In the genomic region with DNA sequence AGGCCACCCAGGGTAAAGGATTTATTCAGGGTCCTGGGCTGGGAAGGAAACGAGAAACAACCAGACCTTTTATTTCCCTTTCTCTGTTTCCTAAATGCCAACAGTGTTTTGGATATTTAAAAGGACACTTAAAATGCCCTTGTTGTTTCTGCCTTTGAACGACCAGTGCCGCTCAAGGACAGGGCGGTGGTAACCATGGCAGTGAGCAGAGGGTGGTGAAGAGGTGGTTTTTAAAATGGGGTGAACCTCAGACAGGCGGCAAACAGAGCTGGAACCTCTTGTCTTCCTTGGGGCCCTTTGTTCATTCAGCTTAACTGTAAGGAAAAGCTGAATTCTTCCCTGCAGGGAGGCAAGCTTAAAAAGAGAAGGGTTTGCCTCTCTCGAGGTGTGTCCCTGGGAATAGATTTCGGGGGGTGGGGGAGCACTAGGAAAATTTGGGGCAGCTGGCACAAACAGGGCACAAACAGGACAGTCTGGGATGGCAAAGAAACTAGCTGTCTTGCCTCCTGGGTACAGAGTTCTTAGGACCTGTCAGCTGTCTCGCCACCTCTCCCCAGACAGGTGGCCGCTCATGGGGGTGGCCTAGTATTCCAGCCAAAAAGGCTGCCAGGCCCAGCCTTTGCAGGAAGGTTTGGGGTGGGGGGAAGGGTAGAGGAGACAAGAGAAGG, we compare ENCODE assay signal across 8 mouse cellular contexts. TPM values are rescaled to one million over a fixed set of nuclear protein-coding genes. Genes with fewer than 3 reads are reported as not detected.
DNase-seq lines count a peak whose midpoint lies in the region; ATAC-seq and TF ChIP-seq lines count a peak whose summit lies in the region.

No protein-coding gene starts in this region.

- WGBS in kidney, adult 2 months = 20% methylated on average over 9 of the region's 9 CpGs
- WGBS in forebrain, embryonic 10.5 days = 2% methylated on average over 9 of the region's 9 CpGs
- WGBS in limb, embryonic 11.5 days = 7% methylated on average over 9 of the region's 9 CpGs
- 4% methylated on average over 9 of the region's 9 CpGs for WGBS in neural tube, embryonic 14.5 days

- H3K9ac ChIP-seq in limb, embryonic 11.5 days (ENCODE audit: low read length) = no peak overlapping the region
- no peak overlapping the region for H3K9ac ChIP-seq in neural tube, embryonic 14.5 days (replicated peaks; ENCODE audit: low read depth, low read length)

- H3K4me3 ChIP-seq in kidney, adult 2 months (ENCODE audit: insufficient read depth, low read depth, low read length) = peak overlapping the region; percentile 42; the same call in 1 of the 2 replicates
- peak overlapping the region; percentile 56 for H3K4me3 ChIP-seq in forebrain, embryonic 10.5 days
- no peak overlapping the region; the same call in 1 of the 2 replicates for H3K4me3 ChIP-seq in limb, embryonic 11.5 days (ENCODE audit: low read depth, low read length)
- H3K4me3 ChIP-seq in neural tube, embryonic 14.5 days (ENCODE audit: low read depth, low read length) = no peak overlapping the region

- H3K27ac ChIP-seq in kidney, adult 2 months (ENCODE audit: insufficient read depth, low read depth, low read length) = peak overlapping the region; percentile 100
- H3K27ac ChIP-seq in forebrain, embryonic 10.5 days = no peak overlapping the region
- H3K27ac ChIP-seq in limb, embryonic 11.5 days (replicated peaks; ENCODE audit: low read depth, low read length) = no peak overlapping the region
- no peak overlapping the region for H3K27ac ChIP-seq in neural tube, embryonic 14.5 days (ENCODE audit: low read depth, low read length)

- no peaks in the 10 kb centered on the region for H3K36me3 ChIP-seq in kidney, adult 2 months (ENCODE audit: control insufficient read depth, insufficient read depth, low read length)
- H3K36me3 ChIP-seq in forebrain, embryonic 10.5 days (replicated peaks) = no peaks in the 10 kb centered on the region
- H3K36me3 ChIP-seq in limb, embryonic 11.5 days (ENCODE audit: control insufficient read depth, insufficient read depth, low read length) = no peaks in the 10 kb centered on the region
- no peaks in the 10 kb centered on the region for H3K36me3 ChIP-seq in neural tube, embryonic 14.5 days (ENCODE audit: control insufficient read depth, insufficient read depth, low read length)

- no peak for DNase-seq in kidney, adult 2 months
- DNase-seq in kidney, adult 11 months = no peak
- DNase-seq in ZHBTc4 (ENCODE audit: low read depth, low spot score) = peak; percentile 81
- DNase-seq in forebrain, embryonic 10.5 days (ENCODE audit: extremely low spot score, low spot score) = no peak
- no peak for DNase-seq in limb, embryonic 11.5 days (ENCODE audit: low spot score)
- no peak for DNase-seq in thymus, postnatal 0 days (ENCODE audit: low spot score)

- no peak for ATAC-seq in limb, embryonic 11.5 days (ENCODE audit: insufficient number of reproducible peaks, low FRiP score, low TSS enrichment, low read depth)
- no peak for ATAC-seq in neural tube, embryonic 14.5 days (ENCODE audit: low read depth)
- no peak for ATAC-seq in megakaryocyte progenitor cell, adult 5-6 weeks (replicated peaks; ENCODE audit: poor library complexity)

- H3K9me3 ChIP-seq in forebrain, embryonic 10.5 days = no peaks in the 10 kb centered on the region
- H3K9me3 ChIP-seq in limb, embryonic 11.5 days (ENCODE audit: control insufficient read depth, low read length) = no peaks in the 10 kb centered on the region
- H3K9me3 ChIP-seq in neural tube, embryonic 14.5 days (ENCODE audit: control insufficient read depth, low read length) = no peaks in the 10 kb centered on the region

- no peak for TF ChIP-seq CTCF in kidney, adult 2 months (conservative IDR thresholded peaks at IDR 0.05; ENCODE audit: insufficient read depth, insufficient read length, low read depth, low read length)

- H3K27me3 ChIP-seq in kidney, adult 2 months (replicated peaks; ENCODE audit: control insufficient read depth, insufficient read depth, low read length) = no peaks in the 10 kb centered on the region
- H3K27me3 ChIP-seq in forebrain, embryonic 10.5 days (ENCODE audit: poor library complexity, severe bottlenecking) = peaks cover 82% of the 10 kb centered on the region
- peaks cover 19% of the 10 kb centered on the region for H3K27me3 ChIP-seq in limb, embryonic 11.5 days (ENCODE audit: control insufficient read depth, insufficient read depth, low read length)
- peaks cover 18% of the 10 kb centered on the region for H3K27me3 ChIP-seq in neural tube, embryonic 14.5 days (ENCODE audit: control insufficient read depth, insufficient read depth, low read length)

- TF ChIP-seq POLR2A in kidney, adult 2 months (IDR thresholded peaks at IDR 0.05; ENCODE audit: low read depth, low read length) = no peak

- H3K4me1 ChIP-seq in kidney, adult 2 months (ENCODE audit: control insufficient read depth, insufficient read depth, low read length) = peaks cover 32% of the 10 kb centered on the region
- H3K4me1 ChIP-seq in forebrain, embryonic 10.5 days = peaks cover 42% of the 10 kb centered on the region
- H3K4me1 ChIP-seq in limb, embryonic 11.5 days (ENCODE audit: control insufficient read depth, insufficient read depth, low read length) = peaks cover 24% of the 10 kb centered on the region
- peaks cover 20% of the 10 kb centered on the region for H3K4me1 ChIP-seq in neural tube, embryonic 14.5 days (ENCODE audit: control insufficient read depth, insufficient read depth, low read length)

- peak overlapping the region; percentile 76; the same call in 1 of the 2 replicates for H3K4me2 ChIP-seq in limb, embryonic 11.5 days (ENCODE audit: low read depth, severe bottlenecking)
- peak overlapping the region; percentile 97 for H3K4me2 ChIP-seq in neural tube, embryonic 14.5 days (ENCODE audit: low read depth, low read length)

RNA-seq across cellular contexts. Expression of gene Klf9, which starts 7.5 kb away (rescaled TPM):
- 59.3 and 62.3 TPM in 2 replicates for polyA plus RNA-seq in kidney, adult 2 months (2012; rRNA removed)
- polyA plus RNA-seq in forebrain, embryonic 10.5 days (2016; fragmentation: Nextera tagmentation; extraction: Ambion mirVana) = 0.81 and 0.95 TPM in 2 replicates
- polyA plus RNA-seq in limb, embryonic 11.5 days (2014; fragmentation: Nextera tagmentation; extraction: Ambion mirVana) = 1.2 and 1.6 TPM in 2 replicates
- polyA plus RNA-seq in neural tube, embryonic 14.5 days (2014; fragmentation: Nextera tagmentation; extraction: Ambion mirVana) = 2.2 and 2.8 TPM in 2 replicates
- total RNA-seq in megakaryocyte progenitor cell, adult 5-6 weeks (2015) = 19.0 and 20.1 TPM in 2 replicates
- total RNA-seq in megakaryocyte progenitor cell, adult 5-6 weeks (2017) = 13.3 and 16.0 TPM in 2 replicates
- 2.7 and 2.8 TPM in 2 replicates for polyA plus RNA-seq in thymus, postnatal 0 days (2015; fragmentation: Nextera tagmentation; extraction: Ambion mirVana)

Comparison
In these comparisons a context has a peak if more than half of its experiments do, and no peak if none do; other contexts are left out.
1. H3K4me3 ChIP-seq: peak in kidney, adult 2 months (single experiment) and forebrain, embryonic 10.5 days (single experiment); none in limb, embryonic 11.5 days (single experiment) and neural tube, embryonic 14.5 days (single experiment).
2. RNA of gene Klf9, which starts 7.5 kb away (polyA plus RNA-seq): 59.3 to 62.3 TPM in kidney, adult 2 months; 2.7 to 2.8 TPM in thymus, postnatal 0 days, 2.2 to 2.8 TPM in neural tube, embryonic 14.5 days, 1.2 to 1.6 TPM in limb, embryonic 11.5 days and 0.81 to 0.95 TPM in forebrain, embryonic 10.5 days; every median in the first group is over 10 times any median in the second.